Mouse (Mus musculus) myocyte (in vitro differentiated cells): ENCODE data around the gene Fam178b.

ENCODE experiments used
- E2F4 ChIP-seq: IDR thresholded peaks from one replicate; pipeline ENCODE4 v1.6.1; 2011; ENCODE audit warnings: mild to moderate bottlenecking, control low read depth, moderate library complexity; ENCODE audit not compliant: insufficient read depth
- MAX ChIP-seq: IDR thresholded peaks from one replicate; pipeline ENCODE4 v1.6.1; 2011; ENCODE audit warnings: low read depth, mild to moderate bottlenecking, control low read depth
- MYOD1 ChIP-seq, 3 experiments: IDR thresholded peaks; one replicate each; pipeline ENCODE4 v1.6.1; 2011; ENCODE audit warnings: control low read depth in 2 of 3, low read depth in 2 of 3, mild to moderate bottlenecking in 2 of 3, moderate library complexity in 1 of 3; ENCODE audit not compliant: insufficient read length in 2 of 3, control insufficient read depth in 1 of 3
- MYOG ChIP-seq, 3 experiments: IDR thresholded peaks; one replicate each; pipeline ENCODE4 v1.6.1; 2011; ENCODE audit warnings: control low read depth in 2 of 3, low read depth in 2 of 3, mild to moderate bottlenecking in 2 of 3; ENCODE audit not compliant: insufficient read length in 2 of 3, control insufficient read depth in 1 of 3, insufficient read depth in 1 of 3
- POLR2A ChIP-seq: IDR thresholded peaks from one replicate; pipeline ENCODE4 v1.6.1; 2011; ENCODE audit warnings: low read depth, mild to moderate bottlenecking, control low read depth, moderate library complexity; ENCODE audit not compliant: insufficient read length
- POLR2AphosphoS2 ChIP-seq: IDR thresholded peaks from one replicate; pipeline ENCODE4 v1.6.1; 2011; ENCODE audit warnings: low read depth, control low read depth; ENCODE audit not compliant: insufficient read length
- REST ChIP-seq: IDR thresholded peaks from one replicate; pipeline ENCODE4 v1.6.1; 2011; ENCODE audit warnings: mild to moderate bottlenecking, control low read depth, moderate library complexity; ENCODE audit not compliant: insufficient read depth, insufficient read length
- TCF12 ChIP-seq: IDR thresholded peaks from one replicate; pipeline ENCODE4 v1.6.1; 2011; ENCODE audit warnings: mild to moderate bottlenecking, control low read depth; ENCODE audit not compliant: poor library complexity, insufficient read depth, severe bottlenecking
- TCF3 ChIP-seq: IDR thresholded peaks from one replicate; pipeline ENCODE4 v1.6.1; 2011; ENCODE audit warnings: low read depth, control low read depth; ENCODE audit not compliant: insufficient read length
- USF1 ChIP-seq: IDR thresholded peaks from one replicate; pipeline ENCODE4 v1.6.1; 2011; ENCODE audit warnings: low read depth, mild to moderate bottlenecking, control low read depth, moderate library complexity

DNA sequence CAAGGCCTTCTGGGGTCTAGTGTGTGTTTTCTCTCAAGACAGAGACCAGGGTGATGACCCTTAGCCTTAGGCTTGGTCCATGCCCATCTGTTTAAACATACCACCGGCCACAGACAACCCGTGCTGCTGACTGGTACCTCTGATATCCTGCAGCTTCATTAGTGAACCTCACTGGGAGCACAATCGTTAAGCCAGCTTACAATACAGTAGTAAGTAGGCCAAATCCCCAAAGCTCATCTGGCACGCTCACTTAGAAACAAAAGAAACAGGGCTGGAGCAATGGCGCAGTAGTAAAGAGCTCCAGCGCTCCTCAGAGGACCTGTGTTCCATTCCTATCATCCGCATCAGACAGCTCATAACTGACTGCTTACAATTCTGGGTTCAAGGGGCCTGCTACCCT lies 2.1 kb downstream of the Fam178b start:
- TF ChIP-seq MAX (no peak), POLR2A (no peak), USF1 (no peak), REST (no peak), MYOD1 (IDR thresholded peaks at IDR 0.05; ENCODE audit: control insufficient read depth in 1 of 3, insufficient read length in 2 of 3, low read depth in 2 of 3) (no peak), TCF12 (no peak), TCF3 (no peak), POLR2AphosphoS2 (no peak), E2F4 (no peak), MYOG (IDR thresholded peaks at IDR 0.05; ENCODE audit: control insufficient read depth in 1 of 3, insufficient read depth in 1 of 3, insufficient read length in 2 of 3, low read depth in 2 of 3) (no peak)
